Mouse (Mus musculus) intestine, embryonic 16.5 days (tissue): ENCODE data around the gene Atp2b1. TPM values are rescaled to one million over a fixed set of nuclear protein-coding genes. Genes with fewer than 3 reads are reported as not detected.

ENCODE experiments used
- ATAC-seq: fragments of 200-750 bp; cut with Nextera tagmentation; 2 replicates; pipeline ENCODE4 v1.8.0; 2017; ENCODE audit warnings: moderate TSS enrichment, moderate library complexity
- H3K27ac ChIP-seq: fragments of 300-500 bp; sonication (generic); 2 replicates; pipeline ENCODE4 v1.5.1; 2014; ENCODE audit warnings: mild to moderate bottlenecking, low read length
- H3K27me3 ChIP-seq: fragments of 300-500 bp; sonication (generic); replicated peaks from 2 replicates; pipeline ENCODE4 v1.6.1; 2014; ENCODE audit warnings: low read length, control low read depth, mixed read lengths; ENCODE audit not compliant: control insufficient read depth, insufficient read depth
- H3K36me3 ChIP-seq: fragments of 300-500 bp; sonication (generic); 2 replicates; pipeline ENCODE4 v1.6.1; 2014; ENCODE audit warnings: low read length, control low read depth; ENCODE audit not compliant: control insufficient read depth, insufficient read depth
- H3K4me1 ChIP-seq: fragments of 300-500 bp; sonication (generic); 2 replicates; pipeline ENCODE4 v1.6.1; 2014; ENCODE audit warnings: low read length, control low read depth, mixed read lengths; ENCODE audit not compliant: control insufficient read depth, insufficient read depth
- H3K4me2 ChIP-seq: fragments of 300-500 bp; sonication (generic); 2 replicates; pipeline ENCODE4 v1.6.1; 2014; ENCODE audit warnings: low read depth, low read length, control low read depth
- H3K4me3 ChIP-seq: fragments of 300-500 bp; sonication (generic); 2 replicates; pipeline ENCODE4 v1.5.1; 2014; ENCODE audit warnings: mild to moderate bottlenecking, low read length
- H3K9ac ChIP-seq: fragments of 300-500 bp; sonication (generic); 2 replicates; pipeline ENCODE4 v1.6.1; 2014; ENCODE audit warnings: low read depth, low read length
- H3K9me3 ChIP-seq: fragments of 300-500 bp; sonication (generic); 2 replicates; pipeline ENCODE4 v1.6.1; 2016; ENCODE audit warnings: low read length, control low read depth; ENCODE audit not compliant: control insufficient read depth
- WGBS: fragments of 180-500 bp; shearing (Covaris S2); extraction: QIAGEN DNeasy Blood & Tissue Kit; methylation state at CpG from one replicate; pipeline ENCODE4 v1.1.7; 2014; 5-methylcytosine and 5-hydroxymethylcytosine counted together
- polyA plus RNA-seq: library from polyadenylated mRNA; unstranded; fragments of >200 nt; fragmentation: Nextera tagmentation; extraction: Ambion mirVana; gene quantifications from 2 replicates; pipeline ENCODE4 v1.2.1, GENCODE M21; 2015

The Atp2b1 gene
- polyA plus RNA-seq, 1 experiment from 2014 or later: 149 TPM

GRCm38 (mm10) chr10:98951286-98952270, 37.4 kb downstream of the Atp2b1 start:
- Histone ChIP-seq H3K4me2 (no peak overlapping the region), H3K9ac (no peak overlapping the region), H3K27ac (no peak overlapping the region), H3K27me3 (no peaks in the 10 kb centered on the region), H3K9me3 (no peaks in the 10 kb centered on the region), H3K4me3 (no peak overlapping the region), H3K36me3 (no peaks in the 10 kb centered on the region), H3K4me1 (peaks cover 14% of the 10 kb centered on the region)
- ATAC-seq: peak; percentile 83
- WGBS: 77% methylated on average over 17 of the region's 17 CpGs

DNA sequence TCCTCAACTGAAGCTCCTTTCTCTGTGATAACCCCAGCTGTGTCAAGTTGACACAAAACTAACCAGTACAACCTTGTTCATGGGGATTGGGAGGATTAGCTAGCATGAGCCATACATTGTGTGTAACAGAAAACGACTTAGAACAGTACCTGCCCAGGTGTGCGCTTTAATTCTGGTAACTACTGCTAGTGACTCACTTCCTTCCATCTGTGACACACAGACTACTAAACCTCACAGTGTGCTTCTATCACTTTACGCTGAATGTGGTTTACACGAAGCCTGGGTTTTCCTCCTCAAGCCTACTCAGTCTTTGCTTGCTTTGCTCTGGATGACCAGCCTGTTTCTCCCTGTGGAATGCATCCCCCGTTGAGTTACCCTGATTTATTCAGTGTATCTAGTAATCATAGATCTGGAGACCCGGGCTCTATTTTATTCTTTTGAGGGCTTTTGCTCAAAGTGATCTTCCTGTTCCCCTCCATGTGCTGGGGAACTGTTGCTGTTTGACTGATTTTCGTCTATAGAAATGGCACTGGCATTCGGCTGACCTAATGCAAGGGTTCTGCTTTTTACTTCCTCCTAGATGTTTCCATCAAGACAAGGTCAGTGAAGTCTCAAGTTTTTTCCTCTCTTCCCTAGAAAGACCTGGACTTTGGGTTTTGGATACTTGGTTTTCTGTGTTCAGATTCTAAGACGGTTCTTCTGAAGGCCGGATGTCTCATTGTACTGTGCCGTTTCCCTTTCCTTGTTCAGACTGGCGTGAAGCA, 40.2 kb downstream of the Atp2b1 start:
- H3K9me3 ChIP-seq: no peaks in the 10 kb centered on the region
- H3K9ac ChIP-seq: no peak overlapping the region
- H3K36me3 ChIP-seq: no peaks in the 10 kb centered on the region
- peaks cover 8% of the 10 kb centered on the region; the same call in 1 of the 2 replicates for H3K4me1 ChIP-seq
- no peak overlapping the region for H3K4me3 ChIP-seq
- no peak for ATAC-seq
- no peak overlapping the region for H3K4me2 ChIP-seq
- no peaks in the 10 kb centered on the region for H3K27me3 ChIP-seq
- WGBS: 81% methylated on average over 12 of the region's 12 CpGs
- H3K27ac ChIP-seq: no peak overlapping the region

GRCm38 (mm10) chr10:98956124-98956523, 41.9 kb downstream of the Atp2b1 start:
- H3K9ac ChIP-seq: no peak overlapping the region
- no peak overlapping the region for H3K27ac ChIP-seq
- no peak overlapping the region for H3K4me2 ChIP-seq
- H3K9me3 ChIP-seq: no peaks in the 10 kb centered on the region
- no peak for ATAC-seq
- no peaks in the 10 kb centered on the region for H3K27me3 ChIP-seq
- H3K4me3 ChIP-seq: no peak overlapping the region
- 85% methylated on average over 3 of the region's 3 CpGs for WGBS
- H3K36me3 ChIP-seq: no peaks in the 10 kb centered on the region
- peaks cover 9% of the 10 kb centered on the region; the same call in 1 of the 2 replicates for H3K4me1 ChIP-seq

GRCm38 (mm10) chr10:98958752-98959151, 44.5 kb downstream of the Atp2b1 start:
- Histone ChIP-seq H3K9me3 (no peaks in the 10 kb centered on the region), H3K4me3 (no peak overlapping the region), H3K9ac (no peak overlapping the region), H3K36me3 (no peaks in the 10 kb centered on the region), H3K27ac (no peak overlapping the region), H3K27me3 (no peaks in the 10 kb centered on the region), H3K4me2 (no peak overlapping the region), H3K4me1 (peaks cover 9% of the 10 kb centered on the region; the same call in 1 of the 2 replicates)
- ATAC-seq: no peak
- WGBS: 63% methylated on average over 4 of the region's 4 CpGs

- no peaks in the 10 kb centered on the region for H3K36me3 ChIP-seq
- H3K4me1 ChIP-seq: peaks cover 9% of the 10 kb centered on the region; the same call in 1 of the 2 replicates
- ATAC-seq: no peak
- no peak overlapping the region for H3K4me2 ChIP-seq
- no peak overlapping the region for H3K27ac ChIP-seq
- no peak overlapping the region for H3K4me3 ChIP-seq
- no peaks in the 10 kb centered on the region for H3K9me3 ChIP-seq
- H3K27me3 ChIP-seq: no peaks in the 10 kb centered on the region
- no peak overlapping the region for H3K9ac ChIP-seq
- 68% methylated on average over 6 of the region's 6 CpGs for WGBS
Observed at GRCm38 (mm10) chr10:98959385-98959784, 45.2 kb downstream of the Atp2b1 start.

- H3K4me3 ChIP-seq: no peak overlapping the region
- 45% methylated on average over 5 of the region's 5 CpGs for WGBS
- ATAC-seq: no peak
- peaks cover 8% of the 10 kb centered on the region; the same call in 1 of the 2 replicates for H3K4me1 ChIP-seq
- no peak overlapping the region for H3K4me2 ChIP-seq
- no peaks in the 10 kb centered on the region for H3K27me3 ChIP-seq
- no peak overlapping the region for H3K9ac ChIP-seq
- H3K36me3 ChIP-seq: no peaks in the 10 kb centered on the region
- H3K27ac ChIP-seq: no peak overlapping the region
- no peaks in the 10 kb centered on the region for H3K9me3 ChIP-seq
Observed at GRCm38 (mm10) chr10:98960911-98961310, 46.7 kb downstream of the Atp2b1 start.

- Histone ChIP-seq H3K9me3 (no peaks in the 10 kb centered on the region), H3K27ac (no peak overlapping the region), H3K4me1 (peaks cover 5% of the 10 kb centered on the region; the same call in 1 of the 2 replicates), H3K4me2 (no peak overlapping the region), H3K4me3 (no peak overlapping the region), H3K27me3 (no peaks in the 10 kb centered on the region), H3K9ac (no peak overlapping the region), H3K36me3 (no peaks in the 10 kb centered on the region)
- ATAC-seq: no peak
- WGBS: 69% methylated on average over 8 of the region's 8 CpGs
Observed at GRCm38 (mm10) chr10:98962092-98962491, 47.9 kb downstream of the Atp2b1 start.

GRCm38 (mm10) chr10:98966407-98967215, 52.4 kb downstream of the Atp2b1 start:
- Histone ChIP-seq H3K9ac (no peak overlapping the region), H3K4me1 (no peaks in the 10 kb centered on the region), H3K9me3 (no peaks in the 10 kb centered on the region), H3K36me3 (no peaks in the 10 kb centered on the region), H3K4me3 (no peak overlapping the region), H3K4me2 (no peak overlapping the region), H3K27ac (no peak overlapping the region), H3K27me3 (no peaks in the 10 kb centered on the region)
- WGBS: 53% methylated on average over 13 of the region's 13 CpGs
- peak; percentile 62 for ATAC-seq
